Mouse (Mus musculus) layer of hippocampus, adult 11-12 months (tissue): ENCODE results near the gene Plk1.

ENCODE experiments used
- DNase-seq: peaks from one replicate; pipeline ENCODE4 v3.0.0; 2022; ENCODE audit warnings: low spot score

Gene Plk1

GRCm38 (mm10) chr7:122158915-122159902 is at the start of gene Plk1:
Gene Plk1, plus strand, starts transcription at chr7:122159439.
- peak; percentile 74 for DNase-seq

- no peak for DNase-seq
Observed at GRCm38 (mm10) chr7:122123518-122123917, 35.7 kb upstream of the Plk1 start.

- DNase-seq = no peak
Observed at GRCm38 (mm10) chr7:122125636-122126035, 33.6 kb upstream of the Plk1 start.

DNA sequence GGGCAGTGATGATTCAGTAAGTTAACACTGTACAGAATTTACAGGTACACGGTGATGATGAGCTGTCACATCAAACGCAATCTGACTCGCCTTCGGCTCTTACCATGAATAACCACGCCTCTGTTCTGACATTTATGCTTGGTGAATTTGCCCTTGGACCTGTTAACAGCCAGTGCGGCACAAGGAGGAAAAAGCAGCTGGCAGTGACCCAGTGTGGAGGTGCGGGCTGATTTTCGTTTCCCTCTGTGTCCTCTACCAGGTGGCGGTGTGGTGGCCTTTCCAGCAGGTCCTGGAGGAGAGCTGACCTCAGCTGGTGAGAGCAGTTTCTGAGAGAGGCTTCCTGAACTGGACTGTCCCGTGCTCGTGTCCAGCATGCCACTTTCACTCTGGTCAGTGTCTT is 32.3 kb upstream of the Plk1 start:
- DNase-seq = no peak

DNA sequence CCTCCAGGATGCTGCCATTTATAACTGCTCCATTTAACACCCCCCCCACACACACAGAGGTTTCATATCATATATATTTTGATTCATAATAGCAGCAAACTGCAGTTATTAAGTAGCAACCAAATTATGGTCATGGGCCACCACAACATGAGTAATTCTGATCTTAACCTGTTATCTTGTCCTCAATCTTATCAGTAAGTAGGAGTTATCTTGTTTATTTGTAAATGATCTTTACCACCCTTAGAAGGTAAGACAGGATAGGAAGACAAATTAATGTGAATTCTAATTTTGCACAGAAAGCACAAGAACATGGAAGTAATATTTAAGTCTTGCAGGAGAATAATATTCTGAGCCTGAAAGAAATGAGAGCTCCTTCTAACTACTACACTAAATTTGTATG is 27.4 kb upstream of the Plk1 start:
- no peak for DNase-seq

DNA sequence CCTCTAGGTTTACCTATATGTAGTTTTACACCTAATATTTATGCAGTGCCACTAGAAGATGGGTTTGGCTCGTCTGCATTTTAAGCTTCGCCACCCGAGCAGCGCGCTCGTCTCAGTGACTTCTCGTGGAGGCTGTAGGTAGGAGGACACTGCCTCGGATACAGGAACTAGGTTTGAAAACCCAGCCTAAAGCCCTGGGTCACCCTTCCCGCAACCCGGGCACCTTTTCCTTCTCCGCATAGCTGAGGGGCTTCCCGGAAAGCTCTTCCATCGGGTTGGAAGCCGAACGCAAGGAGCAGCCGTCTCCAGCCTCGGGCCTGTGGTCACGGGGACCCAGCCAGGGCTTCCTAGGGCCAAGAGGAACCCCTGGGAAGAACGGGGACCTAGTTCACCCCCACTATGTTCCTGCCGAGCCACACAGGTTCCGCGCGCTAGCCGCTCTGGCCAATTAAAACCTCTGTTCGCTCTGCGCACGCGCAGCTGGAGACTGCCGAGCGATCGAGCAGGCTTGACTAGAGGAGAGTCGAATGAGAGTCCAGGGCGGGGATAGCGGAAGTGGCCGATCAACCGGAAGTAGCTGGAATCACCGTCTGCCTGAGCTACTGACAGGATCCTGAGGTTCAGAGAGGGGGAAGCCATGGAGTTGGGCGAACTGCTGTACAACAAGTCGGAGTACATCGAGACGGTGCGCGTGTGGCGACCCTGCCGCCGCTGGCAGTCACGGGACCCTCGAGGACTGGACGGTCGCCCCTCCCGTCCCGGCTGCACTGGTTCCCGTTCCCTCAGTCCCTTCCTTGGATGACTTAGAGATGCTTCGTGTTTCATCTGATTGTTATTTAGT is 26.5 kb upstream of the Plk1 start, which contains the start of the genes Palb2 and Dctn5:
TSS of gene Palb2 (minus strand) at position 489 of the 841 bp plus-strand sequence.
TSS of gene Dctn5 (plus strand) at position 545 of the 841 bp plus-strand sequence.
- peak; percentile 98 for DNase-seq

DNA sequence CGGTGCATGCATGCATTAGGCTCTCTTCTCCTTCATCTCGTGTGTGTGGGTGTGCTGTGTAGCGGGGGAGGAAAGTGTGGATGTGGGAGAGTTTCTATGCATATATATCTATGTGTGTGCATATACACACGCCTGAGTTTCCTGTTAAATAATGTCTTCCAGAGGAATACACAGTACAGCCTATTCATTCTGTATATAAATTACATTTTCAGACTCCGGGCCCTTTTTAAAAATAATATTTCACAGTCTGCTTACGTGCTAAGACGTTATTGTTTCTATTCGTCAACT is 26.0 kb upstream of the Plk1 start:
- no peak for DNase-seq

DNA sequence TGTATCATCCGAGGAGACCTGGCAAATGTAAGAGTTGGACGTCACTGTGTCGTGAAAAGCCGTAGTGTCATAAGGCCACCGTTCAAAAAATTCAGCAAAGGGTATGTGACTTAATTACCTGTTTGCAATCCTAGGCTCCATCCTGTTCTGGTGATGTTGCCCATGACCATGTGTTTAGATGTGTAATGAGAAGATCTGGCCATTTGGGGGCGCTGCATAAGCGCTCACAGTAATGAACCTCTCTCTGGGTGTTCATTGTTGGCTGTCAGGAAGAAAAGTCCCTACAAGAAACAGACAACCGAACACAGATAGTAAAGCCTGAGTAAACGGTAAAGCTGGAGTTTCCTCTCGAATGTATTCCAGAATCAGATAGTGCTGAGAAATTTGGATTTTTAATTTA is 24.2 kb upstream of the Plk1 start:
- DNase-seq = peak; percentile 14

- DNase-seq = no peak
Observed at GRCm38 (mm10) chr7:122137071-122137470, 22.2 kb upstream of the Plk1 start.

DNA sequence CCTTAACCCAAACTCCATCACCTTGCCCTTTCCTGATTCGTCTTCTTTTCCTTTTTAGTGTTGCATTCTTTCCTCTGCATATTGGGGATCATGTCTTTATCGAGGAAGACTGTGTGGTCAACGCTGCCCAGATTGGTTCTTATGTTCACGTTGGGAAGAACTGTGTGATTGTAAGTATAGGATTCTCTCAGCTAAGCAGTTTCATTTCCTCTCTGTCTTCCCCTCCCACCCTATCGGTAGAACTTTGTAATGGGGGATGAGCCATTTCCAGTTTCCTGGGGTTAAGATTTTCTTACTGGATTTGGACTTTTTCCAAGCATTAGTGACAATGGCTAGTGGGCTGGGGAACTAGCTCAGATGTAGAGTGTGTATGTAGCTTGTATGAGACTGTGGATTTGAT is 21.0 kb upstream of the Plk1 start:
- DNase-seq = no peak

GRCm38 (mm10) chr7:122140991-122141390 is 18.2 kb upstream of the Plk1 start:
- no peak for DNase-seq

DNA sequence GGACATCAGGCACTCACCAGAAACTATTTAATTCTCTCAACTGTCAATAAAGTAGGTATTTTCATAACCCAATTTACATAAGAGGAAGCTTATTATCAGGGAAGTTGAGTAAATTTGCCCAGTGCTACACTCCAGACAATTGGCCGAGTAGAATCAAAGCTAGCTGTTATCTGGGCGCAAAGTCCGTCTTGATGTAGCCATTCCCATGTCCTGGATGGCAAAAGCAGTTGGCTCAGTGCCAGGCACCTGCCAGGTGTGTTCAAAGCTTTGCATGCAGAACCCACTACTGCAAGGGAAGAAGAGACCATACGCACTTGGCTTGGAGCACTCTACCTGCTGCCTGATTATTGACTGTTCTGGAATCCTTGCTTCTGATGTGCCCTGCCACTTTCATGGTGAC is 6.8 kb upstream of the Plk1 start:
- DNase-seq = no peak

- DNase-seq = no peak
Observed at GRCm38 (mm10) chr7:122158488-122158887, 751 bp upstream of the Plk1 start.

DNA sequence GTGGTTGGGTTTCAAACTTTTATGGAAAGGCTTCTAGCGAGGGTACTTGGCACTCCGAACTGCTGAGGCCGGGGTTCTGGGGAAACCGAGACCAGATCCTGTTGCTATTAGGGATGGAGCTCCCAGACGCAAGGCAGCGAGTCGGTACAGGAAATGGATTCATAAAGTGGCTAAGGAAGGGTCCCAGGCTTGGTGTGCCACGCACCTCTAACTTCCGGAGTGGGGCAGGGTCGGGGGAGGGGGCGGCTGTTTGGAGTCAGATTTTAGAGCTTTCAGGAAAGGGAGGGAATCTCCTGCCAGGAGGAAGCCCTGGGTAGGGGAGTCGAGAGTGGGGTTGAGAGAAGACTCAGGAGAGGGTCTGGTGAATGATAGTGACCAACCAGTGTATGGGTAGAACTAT is 798 bp downstream of the Plk1 start:
- DNase-seq = no peak

GRCm38 (mm10) chr7:122163766-122164165 is 4.5 kb downstream of the Plk1 start:
- DNase-seq = no peak

GRCm38 (mm10) chr7:122167203-122167602 is 8.0 kb downstream of the Plk1 start:
- no peak for DNase-seq

GRCm38 (mm10) chr7:122170705-122171104 is 11.5 kb downstream of the Plk1 start:
- no peak for DNase-seq

DNA sequence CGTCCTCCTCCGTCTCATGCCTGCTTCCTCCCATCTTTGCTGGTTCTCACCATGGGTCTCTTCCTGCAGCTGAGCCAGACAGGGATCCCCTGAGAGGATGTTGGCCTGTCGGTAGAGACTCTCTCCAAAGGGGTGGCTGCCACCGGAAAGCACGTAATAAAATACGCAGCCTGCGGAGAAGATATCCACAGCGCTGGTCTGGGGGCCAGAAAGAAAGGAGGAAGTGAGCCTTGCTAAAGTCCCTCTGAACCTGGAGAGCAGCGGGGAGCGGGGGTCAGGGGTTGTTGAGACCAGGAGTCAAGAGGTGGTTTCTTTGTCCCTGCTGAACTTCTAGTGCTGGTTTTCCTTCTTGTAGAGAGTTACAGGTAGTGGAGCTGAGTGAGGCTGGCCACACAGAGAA is 12.4 kb downstream of the Plk1 start:
- no peak for DNase-seq

DNA sequence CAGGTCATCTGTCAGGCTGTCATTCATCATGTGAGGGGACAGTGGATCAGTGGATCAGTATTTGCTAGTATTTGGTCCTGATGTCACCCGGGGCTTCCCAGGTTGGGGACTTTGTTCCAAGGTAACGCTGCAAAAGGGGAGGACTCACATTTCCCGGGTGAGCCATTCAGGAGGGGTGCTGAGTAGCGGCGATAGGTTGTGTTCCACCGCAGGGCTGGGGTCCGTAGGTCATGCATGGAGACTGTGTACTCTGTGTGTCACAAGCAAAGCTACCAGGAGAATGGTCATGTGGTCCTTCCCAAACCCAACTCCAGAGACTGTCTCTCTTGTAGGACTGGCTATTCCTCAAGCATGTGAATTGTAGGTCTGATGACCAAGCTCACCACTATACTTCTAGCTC is 21.5 kb downstream of the Plk1 start:
- DNase-seq = no peak

DNA sequence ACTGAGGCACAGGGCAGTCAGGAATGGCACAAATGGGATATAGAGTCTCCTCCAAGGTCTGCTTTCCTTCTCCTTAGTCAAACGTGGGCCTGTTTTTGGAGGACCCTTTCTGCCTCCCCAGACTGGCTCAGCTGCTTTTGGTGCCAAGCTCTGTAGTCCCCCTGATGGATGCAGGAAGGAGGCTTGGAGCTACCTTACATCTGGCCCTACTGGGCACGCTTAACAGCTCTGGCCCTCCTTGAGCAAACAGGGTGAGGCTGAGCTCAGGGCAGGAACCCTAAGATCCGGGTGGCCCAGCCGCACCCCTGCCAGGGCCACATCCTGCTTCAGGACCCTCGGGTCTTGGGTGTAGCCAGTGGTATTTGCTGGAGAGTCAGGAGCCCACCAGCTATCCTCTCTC is 25.3 kb downstream of the Plk1 start:
- DNase-seq = no peak

DNA sequence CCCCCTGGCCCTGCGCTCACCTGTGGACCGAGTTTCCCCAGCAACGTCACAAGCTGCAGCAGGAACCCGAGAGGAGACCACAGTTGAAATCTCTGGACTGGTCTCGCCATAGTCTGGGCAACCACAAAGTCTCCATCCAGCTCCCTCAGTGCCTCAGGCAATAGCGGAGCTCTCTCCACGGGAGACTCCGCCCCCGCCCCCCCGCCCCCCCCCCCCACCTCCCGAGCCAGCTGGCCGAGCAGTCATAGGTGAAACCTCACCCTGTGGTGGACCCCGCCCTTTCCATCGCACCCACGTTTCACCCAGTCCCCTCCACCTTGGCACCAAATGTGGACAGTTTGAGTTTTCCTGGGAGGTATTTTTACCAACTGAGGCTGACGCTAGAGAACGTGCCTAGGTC is 26.8 kb downstream of the Plk1 start, which contains the start of gene Ern2:
TSS of gene Ern2 (minus strand) at position 165 of the 400 bp plus-strand sequence.
- DNase-seq = no peak

DNA sequence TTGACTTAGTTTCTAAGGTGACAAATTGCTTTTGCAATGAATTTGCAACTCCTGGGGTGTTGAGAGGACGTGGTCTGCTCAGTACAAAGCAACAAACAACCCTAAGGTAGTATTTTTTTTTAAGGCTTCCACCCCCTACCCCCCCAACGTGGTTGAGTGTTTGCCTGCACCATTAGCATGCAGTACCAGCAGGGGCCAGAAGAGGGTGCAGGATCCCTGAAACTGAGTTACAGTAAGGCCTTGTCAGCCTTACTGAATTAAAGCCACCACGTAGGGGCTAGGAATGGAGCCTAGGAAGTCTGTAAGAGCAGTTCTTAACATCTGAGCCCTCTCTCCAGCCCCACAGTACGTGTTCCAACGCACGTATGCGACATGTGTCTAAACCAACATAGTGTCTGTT is 30.2 kb downstream of the Plk1 start:
- peak; percentile 19 for DNase-seq

DNA sequence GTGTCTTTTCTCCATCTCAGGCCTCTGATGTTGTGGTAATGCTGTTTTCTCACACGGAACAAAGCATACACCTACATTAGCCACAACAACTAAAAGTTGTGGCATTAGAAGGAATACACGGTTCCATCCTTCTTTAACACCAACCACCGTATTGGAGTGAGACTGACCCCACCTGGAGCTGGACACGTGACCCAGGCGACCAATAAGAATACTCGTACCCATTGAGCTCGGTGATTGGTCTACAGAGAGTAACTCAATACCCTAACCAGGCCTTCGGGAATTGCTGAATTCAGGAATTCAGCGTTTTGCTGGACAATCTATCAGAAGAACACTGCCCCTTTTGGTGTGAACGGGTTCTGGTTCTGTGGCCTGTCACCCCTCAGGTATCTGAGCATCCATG is 31.9 kb downstream of the Plk1 start:
- DNase-seq = no peak
